Mouse (Mus musculus): ENCODE measurements around the gene Cald1.

GRCm38 (mm10) chr6:34713777-34714176, 115.5 kb downstream of the Cald1 start:
- no peak for TF ChIP-seq CTCF (IDR thresholded peaks at IDR 0.05; ENCODE audit: insufficient read depth, low read length)
- no peak for TF ChIP-seq POLR2A (IDR thresholded peaks at IDR 0.05; ENCODE audit: borderline replicate concordance, extremely low read depth, low read depth, low read length)

Measured in lung, adult 2 months (tissue).